Mouse (Mus musculus): ENCODE measurements around the gene Ablim1. TPM values are rescaled to one million over a fixed set of nuclear protein-coding genes. Genes with fewer than 3 reads are reported as not detected.
A peak's percentile ranks its signal among the peaks of the same experiment; 100 is the strongest.

The Ablim1 gene
- polyA plus RNA-seq, 1 experiment from 2014 or later, result 52.8 TPM

- DNase-seq (no peak), ATAC-seq (ENCODE audit: low FRiP score, low TSS enrichment) (no peak)
- H3K9ac ChIP-seq (replicated peaks; ENCODE audit: low read length), result no peak overlapping the region
Observed at GRCm38 (mm10) chr19:57252692-57253448, 61.8 kb downstream of the Ablim1 start.

GRCm38 (mm10) chr19:57248781-57249180 lies 65.9 kb downstream of the Ablim1 start:
- no peak overlapping the region for H3K4me3 ChIP-seq (replicated peaks; ENCODE audit: low read depth, low read length)
- no peak overlapping the region for H3K27ac ChIP-seq (replicated peaks; ENCODE audit: low read depth, low read length)
- H3K36me3 ChIP-seq (ENCODE audit: control insufficient read depth, insufficient read depth, low read length), result no peaks in the 10 kb centered on the region
- no peaks in the 10 kb centered on the region for H3K27me3 ChIP-seq (ENCODE audit: control insufficient read depth, insufficient read depth, low read length)
- H3K9me3 ChIP-seq (ENCODE audit: control insufficient read depth, low read length), result no peaks in the 10 kb centered on the region
- no peak overlapping the region for H3K9ac ChIP-seq (replicated peaks; ENCODE audit: low read length)
- ATAC-seq (ENCODE audit: low FRiP score, low TSS enrichment), result no peak
- no peak for DNase-seq
- WGBS, result 89% methylated on average over 5 of the region's 5 CpGs
- no peak overlapping the region for H3K4me2 ChIP-seq (ENCODE audit: low read length)
- H3K4me1 ChIP-seq (ENCODE audit: control insufficient read depth, insufficient read depth, low read length), result no peaks in the 10 kb centered on the region

More at GRCm38 (mm10) chr19:57252692-57253448, 61.8 kb downstream of the Ablim1 start:
- no peak overlapping the region for H3K4me2 ChIP-seq (ENCODE audit: low read length)
- no peak overlapping the region for H3K4me3 ChIP-seq (replicated peaks; ENCODE audit: low read depth, low read length)
- H3K27ac ChIP-seq (replicated peaks; ENCODE audit: low read depth, low read length), result no peak overlapping the region
- H3K36me3 ChIP-seq (ENCODE audit: control insufficient read depth, insufficient read depth, low read length), result no peaks in the 10 kb centered on the region
- H3K27me3 ChIP-seq (ENCODE audit: control insufficient read depth, insufficient read depth, low read length), result no peaks in the 10 kb centered on the region
- WGBS, result 83% methylated on average over 9 of the region's 9 CpGs
- H3K9me3 ChIP-seq (ENCODE audit: control insufficient read depth, low read length), result no peaks in the 10 kb centered on the region
- H3K4me1 ChIP-seq (ENCODE audit: control insufficient read depth, insufficient read depth, low read length), result 0 out of 2 replicates have a peak, but pooled peaks cover 5% of the 10 kb centered on the region

- Histone ChIP-seq H3K4me2 (ENCODE audit: low read length) (no peak overlapping the region), H3K4me1 (ENCODE audit: control insufficient read depth, insufficient read depth, low read length) (no peaks in the 10 kb centered on the region), H3K4me3 (replicated peaks; ENCODE audit: low read depth, low read length) (no peak overlapping the region), H3K27ac (replicated peaks; ENCODE audit: low read depth, low read length) (no peak overlapping the region), H3K9ac (replicated peaks; ENCODE audit: low read length) (no peak overlapping the region), H3K36me3 (ENCODE audit: control insufficient read depth, insufficient read depth, low read length) (no peaks in the 10 kb centered on the region), H3K27me3 (ENCODE audit: control insufficient read depth, insufficient read depth, low read length) (no peaks in the 10 kb centered on the region), H3K9me3 (ENCODE audit: control insufficient read depth, low read length) (no peaks in the 10 kb centered on the region)
- 79% methylated on average over 8 of the region's 8 CpGs for WGBS
- DNase-seq, result no peak
- ATAC-seq (ENCODE audit: low FRiP score, low TSS enrichment), result no peak
Observed at GRCm38 (mm10) chr19:57247221-57247620, 67.5 kb downstream of the Ablim1 start.

- Histone ChIP-seq H3K9me3 (ENCODE audit: control insufficient read depth, low read length) (no peaks in the 10 kb centered on the region), H3K36me3 (ENCODE audit: control insufficient read depth, insufficient read depth, low read length) (no peaks in the 10 kb centered on the region), H3K4me3 (replicated peaks; ENCODE audit: low read depth, low read length) (no peak overlapping the region), H3K27ac (replicated peaks; ENCODE audit: low read depth, low read length) (no peak overlapping the region), H3K4me2 (ENCODE audit: low read length) (no peak overlapping the region), H3K9ac (replicated peaks; ENCODE audit: low read length) (no peak overlapping the region), H3K4me1 (ENCODE audit: control insufficient read depth, insufficient read depth, low read length) (no peaks in the 10 kb centered on the region), H3K27me3 (ENCODE audit: control insufficient read depth, insufficient read depth, low read length) (no peaks in the 10 kb centered on the region)
- 73% methylated on average over 7 of the region's 7 CpGs for whole genome bisulfite sequencing
- DNase-seq (no peak), ATAC-seq (ENCODE audit: low FRiP score, low TSS enrichment) (no peak)
Observed at GRCm38 (mm10) chr19:57244281-57244680, 70.4 kb downstream of the Ablim1 start.

- no peak overlapping the region for H3K4me2 ChIP-seq (ENCODE audit: low read length)
- ATAC-seq (ENCODE audit: low FRiP score, low TSS enrichment) (no peak), DNase-seq (no peak)
- 81% methylated on average over 8 of the region's 8 CpGs for WGBS
- H3K27me3 ChIP-seq (ENCODE audit: control insufficient read depth, insufficient read depth, low read length), result no peaks in the 10 kb centered on the region
- H3K9me3 ChIP-seq (ENCODE audit: control insufficient read depth, low read length), result no peaks in the 10 kb centered on the region
- H3K9ac ChIP-seq (replicated peaks; ENCODE audit: low read length), result no peak overlapping the region
- no peak overlapping the region for H3K27ac ChIP-seq (replicated peaks; ENCODE audit: low read depth, low read length)
- no peaks in the 10 kb centered on the region for H3K4me1 ChIP-seq (ENCODE audit: control insufficient read depth, insufficient read depth, low read length)
- H3K36me3 ChIP-seq (ENCODE audit: control insufficient read depth, insufficient read depth, low read length), result no peaks in the 10 kb centered on the region
- H3K4me3 ChIP-seq (replicated peaks; ENCODE audit: low read depth, low read length), result no peak overlapping the region
Observed at GRCm38 (mm10) chr19:57243606-57244005, 71.1 kb downstream of the Ablim1 start.

- Histone ChIP-seq H3K36me3 (ENCODE audit: control insufficient read depth, insufficient read depth, low read length) (no peaks in the 10 kb centered on the region), H3K9ac (replicated peaks; ENCODE audit: low read length) (no peak overlapping the region), H3K4me2 (ENCODE audit: low read length) (no peak overlapping the region), H3K27ac (replicated peaks; ENCODE audit: low read depth, low read length) (no peak overlapping the region), H3K27me3 (ENCODE audit: control insufficient read depth, insufficient read depth, low read length) (no peaks in the 10 kb centered on the region), H3K4me1 (ENCODE audit: control insufficient read depth, insufficient read depth, low read length) (no peaks in the 10 kb centered on the region), H3K9me3 (ENCODE audit: control insufficient read depth, low read length) (no peaks in the 10 kb centered on the region), H3K4me3 (replicated peaks; ENCODE audit: low read depth, low read length) (no peak overlapping the region)
- DNase-seq (no peak), ATAC-seq (ENCODE audit: low FRiP score, low TSS enrichment) (no peak)
- WGBS, result 84% methylated on average over 12 of the region's 12 CpGs
Observed at GRCm38 (mm10) chr19:57243191-57243590, 71.5 kb downstream of the Ablim1 start.

- H3K27me3 ChIP-seq (ENCODE audit: control insufficient read depth, insufficient read depth, low read length), result no peaks in the 10 kb centered on the region
- no peaks in the 10 kb centered on the region for H3K36me3 ChIP-seq (ENCODE audit: control insufficient read depth, insufficient read depth, low read length)
- ATAC-seq (ENCODE audit: low FRiP score, low TSS enrichment), result no peak
- peaks cover under 1% of the 10 kb centered on the region; the same call in 1 of the 2 replicates for H3K4me1 ChIP-seq (ENCODE audit: control insufficient read depth, insufficient read depth, low read length)
- no peak overlapping the region for H3K4me2 ChIP-seq (ENCODE audit: low read length)
- peak overlapping the region; percentile 2; the same call in 1 of the 2 replicates for H3K27ac ChIP-seq (replicated peaks; ENCODE audit: low read depth, low read length)
- no peaks in the 10 kb centered on the region for H3K9me3 ChIP-seq (ENCODE audit: control insufficient read depth, low read length)
- no peak overlapping the region for H3K9ac ChIP-seq (replicated peaks; ENCODE audit: low read length)
- WGBS, result 76% methylated on average over 10 of the region's 10 CpGs
- no peak overlapping the region for H3K4me3 ChIP-seq (replicated peaks; ENCODE audit: low read depth, low read length)
- DNase-seq, result peak; percentile 38
Observed at GRCm38 (mm10) chr19:57241363-57242192, 73.1 kb downstream of the Ablim1 start.

GRCm38 (mm10) chr19:57240259-57240658 lies 74.5 kb downstream of the Ablim1 start:
- Histone ChIP-seq H3K27me3 (ENCODE audit: control insufficient read depth, insufficient read depth, low read length) (no peaks in the 10 kb centered on the region), H3K4me1 (ENCODE audit: control insufficient read depth, insufficient read depth, low read length) (peaks cover 3% of the 10 kb centered on the region; the same call in 1 of the 2 replicates), H3K4me2 (ENCODE audit: low read length) (no peak overlapping the region), H3K9ac (replicated peaks; ENCODE audit: low read length) (no peak overlapping the region), H3K27ac (replicated peaks; ENCODE audit: low read depth, low read length) (no peak overlapping the region), H3K36me3 (ENCODE audit: control insufficient read depth, insufficient read depth, low read length) (no peaks in the 10 kb centered on the region), H3K4me3 (replicated peaks; ENCODE audit: low read depth, low read length) (no peak overlapping the region), H3K9me3 (ENCODE audit: control insufficient read depth, low read length) (no peaks in the 10 kb centered on the region)
- ATAC-seq (ENCODE audit: low FRiP score, low TSS enrichment), result no peak
- WGBS, result 79% methylated on average over 6 of the region's 6 CpGs
- DNase-seq, result no peak
